Mouse (Mus musculus): ENCODE results near the gene Kmt5c. TPM values are rescaled to one million over a fixed set of nuclear protein-coding genes. Genes with fewer than 3 reads are reported as not detected.

The Kmt5c gene
- 57.1 and 60.0 TPM in 2 replicates for polyA plus RNA-seq (2015; fragmentation: Nextera tagmentation; extraction: Ambion mirVana)

- no peaks in the 10 kb centered on the region for H3K27me3 ChIP-seq (replicated peaks)
- ATAC-seq (ENCODE audit: extremely low read depth, insufficient number of reproducible peaks, low FRiP score, low TSS enrichment), result peak; percentile 93
- H3K4me2 ChIP-seq, result peak within 1 kb of the TSS; percentile 87
- peaks cover 29% of the 10 kb centered on the region for H3K36me3 ChIP-seq
- under 1% methylated on average over 39 of the region's 44 CpGs for WGBS
- peak within 1 kb of the TSS; percentile 92 for H3K9ac ChIP-seq
- no peaks in the 10 kb centered on the region for H3K9me3 ChIP-seq
- H3K4me1 ChIP-seq, result peaks cover 38% of the 10 kb centered on the region
- H3K4me3 ChIP-seq, result peak within 1 kb of the TSS; percentile 79
- peak within 1 kb of the TSS; percentile 92 for H3K27ac ChIP-seq (replicated peaks)
Observed at GRCm38 (mm10) chr7:4739544-4740275, at the start of gene Kmt5c. Kmt5c (plus strand) TSS chr7:4740115.

DNA sequence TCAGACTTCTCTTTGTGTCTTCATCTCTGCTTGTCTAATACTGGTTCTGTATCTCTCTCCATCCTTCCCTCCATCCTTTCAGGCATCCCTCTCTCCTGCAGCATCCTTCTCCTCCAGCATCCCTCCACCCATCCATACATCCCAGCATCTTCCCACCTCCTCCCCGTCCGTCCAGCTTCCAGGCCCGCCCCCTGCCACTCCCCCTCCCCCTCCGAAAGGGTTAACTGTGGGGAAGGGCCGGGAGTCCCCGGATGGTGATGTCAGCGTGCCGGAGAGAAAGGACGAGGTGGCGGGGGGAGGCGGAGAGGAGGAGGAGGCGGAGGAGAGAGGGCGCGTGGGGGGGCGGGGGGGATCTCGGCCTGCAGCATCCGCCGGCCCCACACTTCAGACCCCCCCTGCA, 49.5 kb upstream of the Kmt5c start, which contains the start of gene Brsk1:
Brsk1 (plus strand) TSS at position 218 of the 400 bp plus-strand sequence.
- H3K27me3 ChIP-seq (replicated peaks), result no peaks in the 10 kb centered on the region
- peak within 1 kb of the TSS; percentile 80 for H3K4me3 ChIP-seq
- H3K4me1 ChIP-seq, result peaks cover 14% of the 10 kb centered on the region
- WGBS, result 2% methylated on average over 6 of the region's 18 CpGs
- H3K9ac ChIP-seq, result peak within 1 kb of the TSS; percentile 100
- H3K9me3 ChIP-seq, result no peaks in the 10 kb centered on the region
- peak; percentile 19; the same call in 1 of the 2 replicates for ATAC-seq (ENCODE audit: extremely low read depth, insufficient number of reproducible peaks, low FRiP score, low TSS enrichment)
- H3K27ac ChIP-seq (replicated peaks), result peak within 1 kb of the TSS; percentile 82
- peak within 1 kb of the TSS; percentile 91 for H3K4me2 ChIP-seq
- H3K36me3 ChIP-seq, result peaks cover 28% of the 10 kb centered on the region

- Histone ChIP-seq H3K9ac (peak overlapping the region; percentile 100), H3K27ac (replicated peaks) (peak overlapping the region; percentile 82), H3K36me3 (peaks cover 35% of the 10 kb centered on the region), H3K4me2 (peak overlapping the region; percentile 91), H3K4me1 (peaks cover 14% of the 10 kb centered on the region), H3K9me3 (no peaks in the 10 kb centered on the region), H3K4me3 (peak overlapping the region; percentile 80), H3K27me3 (replicated peaks) (no peaks in the 10 kb centered on the region)
- 12% methylated on average over 21 of the region's 35 CpGs for WGBS
- peak; percentile 44; the same call in 1 of the 2 replicates for ATAC-seq (ENCODE audit: extremely low read depth, insufficient number of reproducible peaks, low FRiP score, low TSS enrichment)
Observed at GRCm38 (mm10) chr7:4690951-4691653, 48.8 kb upstream of the Kmt5c start.

GRCm38 (mm10) chr7:4693004-4693403, 46.9 kb upstream of the Kmt5c start:
- H3K27ac ChIP-seq (replicated peaks), result no peak overlapping the region
- H3K27me3 ChIP-seq (replicated peaks), result no peaks in the 10 kb centered on the region

GRCm38 (mm10) chr7:4702334-4702733, 37.6 kb upstream of the Kmt5c start:
- H3K4me1 ChIP-seq, result no peaks in the 10 kb centered on the region
- H3K9me3 ChIP-seq, result no peaks in the 10 kb centered on the region
- H3K36me3 ChIP-seq, result peaks cover 85% of the 10 kb centered on the region
- WGBS, result 70% methylated on average over 8 of the region's 8 CpGs
- ATAC-seq (ENCODE audit: extremely low read depth, insufficient number of reproducible peaks, low FRiP score, low TSS enrichment), result no peak
- no peak overlapping the region for H3K27ac ChIP-seq (replicated peaks)
- H3K4me3 ChIP-seq, result no peak overlapping the region
- H3K4me2 ChIP-seq, result no peak overlapping the region
- H3K9ac ChIP-seq, result no peak overlapping the region
- no peaks in the 10 kb centered on the region for H3K27me3 ChIP-seq (replicated peaks)

More at GRCm38 (mm10) chr7:4693004-4693403, 46.9 kb upstream of the Kmt5c start:
- Histone ChIP-seq H3K4me3 (no peak overlapping the region), H3K9me3 (no peaks in the 10 kb centered on the region), H3K36me3 (peaks cover 49% of the 10 kb centered on the region), H3K4me2 (no peak overlapping the region), H3K4me1 (peaks cover 14% of the 10 kb centered on the region), H3K9ac (no peak overlapping the region)
- ATAC-seq (ENCODE audit: extremely low read depth, insufficient number of reproducible peaks, low FRiP score, low TSS enrichment), result no peak
- 57% methylated on average over 6 of the region's 6 CpGs for WGBS

DNA sequence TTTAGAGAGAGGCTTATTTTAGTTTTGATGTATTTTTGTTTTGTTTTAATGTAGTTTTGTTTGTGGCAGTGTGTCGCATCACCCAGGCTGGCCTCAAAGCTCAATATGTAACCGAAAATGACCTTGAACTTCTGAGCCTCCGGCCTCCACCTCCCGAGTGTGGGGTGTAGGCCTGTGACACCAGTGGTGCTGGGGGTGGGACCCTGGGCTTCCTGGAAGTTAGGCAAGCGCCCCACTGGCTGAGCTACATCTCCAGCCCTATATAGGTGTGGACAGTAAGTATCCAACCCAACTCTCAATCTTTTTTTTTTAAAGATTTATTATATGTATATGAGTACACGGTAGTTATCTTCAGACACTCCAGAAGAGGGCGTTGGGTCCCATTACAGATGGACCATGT, 36.7 kb upstream of the Kmt5c start:
- H3K27ac ChIP-seq (replicated peaks), result no peak overlapping the region
- no peaks in the 10 kb centered on the region for H3K27me3 ChIP-seq (replicated peaks)
- H3K9me3 ChIP-seq, result no peaks in the 10 kb centered on the region
- H3K4me2 ChIP-seq, result no peak overlapping the region
- peaks cover 86% of the 10 kb centered on the region for H3K36me3 ChIP-seq
- no peak overlapping the region for H3K9ac ChIP-seq
- 88% methylated on average over 7 of the region's 7 CpGs for WGBS
- H3K4me1 ChIP-seq, result no peaks in the 10 kb centered on the region
- H3K4me3 ChIP-seq, result no peak overlapping the region
- ATAC-seq (ENCODE audit: extremely low read depth, insufficient number of reproducible peaks, low FRiP score, low TSS enrichment), result no peak

GRCm38 (mm10) chr7:4705098-4705497, 34.8 kb upstream of the Kmt5c start:
- Histone ChIP-seq H3K27me3 (replicated peaks) (no peaks in the 10 kb centered on the region), H3K9ac (no peak overlapping the region), H3K4me3 (no peak overlapping the region), H3K27ac (replicated peaks) (no peak overlapping the region), H3K4me2 (no peak overlapping the region), H3K36me3 (peaks cover 86% of the 10 kb centered on the region), H3K4me1 (no peaks in the 10 kb centered on the region), H3K9me3 (no peaks in the 10 kb centered on the region)
- no peak for ATAC-seq (ENCODE audit: extremely low read depth, insufficient number of reproducible peaks, low FRiP score, low TSS enrichment)
- 41% methylated on average over 18 of the region's 18 CpGs for WGBS

- Histone ChIP-seq H3K9me3 (no peaks in the 10 kb centered on the region), H3K4me2 (no peak overlapping the region), H3K4me3 (no peak overlapping the region), H3K4me1 (no peaks in the 10 kb centered on the region), H3K27me3 (replicated peaks) (no peaks in the 10 kb centered on the region), H3K36me3 (peaks cover 89% of the 10 kb centered on the region), H3K9ac (no peak overlapping the region), H3K27ac (replicated peaks) (no peak overlapping the region)
- no peak for ATAC-seq (ENCODE audit: extremely low read depth, insufficient number of reproducible peaks, low FRiP score, low TSS enrichment)
- 72% methylated on average over 3 of the region's 3 CpGs for WGBS
Observed at GRCm38 (mm10) chr7:4712594-4712993, 27.3 kb upstream of the Kmt5c start.

- WGBS, result 54% methylated on average over 6 of the region's 6 CpGs
- H3K9me3 ChIP-seq, result no peaks in the 10 kb centered on the region
- no peak for ATAC-seq (ENCODE audit: extremely low read depth, insufficient number of reproducible peaks, low FRiP score, low TSS enrichment)
Observed at GRCm38 (mm10) chr7:4716955-4717354, 23.0 kb upstream of the Kmt5c start.

GRCm38 (mm10) chr7:4719276-4719675, 20.6 kb upstream of the Kmt5c start:
- no peak overlapping the region for H3K4me2 ChIP-seq
- peaks cover 28% of the 10 kb centered on the region for H3K36me3 ChIP-seq
- no peak overlapping the region for H3K4me3 ChIP-seq
- H3K27me3 ChIP-seq (replicated peaks), result 0 out of 2 replicates have a peak, but pooled peaks cover 8% of the 10 kb centered on the region
- H3K27ac ChIP-seq (replicated peaks), result no peak overlapping the region
- no peaks in the 10 kb centered on the region for H3K9me3 ChIP-seq
- no peak overlapping the region for H3K9ac ChIP-seq
- WGBS, result 84% methylated on average over 3 of the region's 3 CpGs
- H3K4me1 ChIP-seq, result no peaks in the 10 kb centered on the region
- ATAC-seq (ENCODE audit: extremely low read depth, insufficient number of reproducible peaks, low FRiP score, low TSS enrichment), result no peak

More at GRCm38 (mm10) chr7:4716955-4717354, 23.0 kb upstream of the Kmt5c start:
- Histone ChIP-seq H3K36me3 (peaks cover 51% of the 10 kb centered on the region), H3K27ac (replicated peaks) (no peak overlapping the region), H3K4me2 (no peak overlapping the region), H3K27me3 (replicated peaks) (no peaks in the 10 kb centered on the region), H3K4me3 (no peak overlapping the region), H3K4me1 (no peaks in the 10 kb centered on the region), H3K9ac (no peak overlapping the region)

DNA sequence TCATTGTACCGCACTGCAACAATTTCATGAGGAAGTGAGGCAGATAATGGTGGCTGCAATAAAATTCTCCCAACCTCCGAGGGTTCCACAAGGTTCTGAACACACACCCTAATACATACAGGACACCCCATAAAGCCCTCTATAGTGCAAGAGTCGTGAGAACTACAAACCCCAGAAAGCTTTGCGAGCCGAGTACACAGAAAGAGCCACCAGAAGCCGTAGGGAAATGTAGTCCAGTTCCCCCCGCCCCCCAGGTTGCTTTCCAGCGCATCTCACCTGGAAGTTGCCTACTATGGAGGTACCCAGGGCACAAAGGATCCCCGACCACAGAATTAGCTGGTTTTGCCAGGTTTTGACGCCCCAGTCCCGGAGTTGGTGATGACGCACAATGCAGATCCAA, 16.4 kb upstream of the Kmt5c start:
- H3K27ac ChIP-seq (replicated peaks), result no peak overlapping the region
- peak overlapping the region; percentile 65 for H3K4me2 ChIP-seq
- 31% methylated on average over 12 of the region's 12 CpGs for WGBS
- no peaks in the 10 kb centered on the region for H3K36me3 ChIP-seq
- H3K9me3 ChIP-seq, result no peaks in the 10 kb centered on the region
- peak overlapping the region; percentile 56; the same call in 1 of the 2 replicates for H3K9ac ChIP-seq
- no peak for ATAC-seq (ENCODE audit: extremely low read depth, insufficient number of reproducible peaks, low FRiP score, low TSS enrichment)
- peaks cover 8% of the 10 kb centered on the region; the same call in 1 of the 2 replicates for H3K27me3 ChIP-seq (replicated peaks)
- no peaks in the 10 kb centered on the region for H3K4me1 ChIP-seq
- peak overlapping the region; percentile 37 for H3K4me3 ChIP-seq

All from heart, embryonic 13.5 days (tissue).